Mouse (Mus musculus) adrenal gland, adult 8-10 months (tissue): ENCODE results near the gene Lix1l. TPM values are rescaled to one million over a fixed set of nuclear protein-coding genes. Genes with fewer than 3 reads are reported as not detected.

Source experiments
- DNase-seq: peaks from one replicate; pipeline ENCODE4 v3.0.0; 2022
- total RNA-seq, 4 experiments: library from RNA; stranded (reverse); gene quantifications; 2 replicates each; pipeline ENCODE4 v1.2.4; 2022

Gene Lix1l
- 10 to 100 TPM; 47.8 to 57.8 (median 54.5) TPM for total RNA-seq

- DNase-seq, result peak; percentile 96
Measured at GRCm38 (mm10) chr3:96600639-96601250, at the start of gene Lix1l. Lix1l (plus strand) TSS chr3:96601149.

GRCm38 (mm10) chr3:96551203-96551602 lies 49.7 kb upstream of the Lix1l start:
- no peak for DNase-seq

DNA sequence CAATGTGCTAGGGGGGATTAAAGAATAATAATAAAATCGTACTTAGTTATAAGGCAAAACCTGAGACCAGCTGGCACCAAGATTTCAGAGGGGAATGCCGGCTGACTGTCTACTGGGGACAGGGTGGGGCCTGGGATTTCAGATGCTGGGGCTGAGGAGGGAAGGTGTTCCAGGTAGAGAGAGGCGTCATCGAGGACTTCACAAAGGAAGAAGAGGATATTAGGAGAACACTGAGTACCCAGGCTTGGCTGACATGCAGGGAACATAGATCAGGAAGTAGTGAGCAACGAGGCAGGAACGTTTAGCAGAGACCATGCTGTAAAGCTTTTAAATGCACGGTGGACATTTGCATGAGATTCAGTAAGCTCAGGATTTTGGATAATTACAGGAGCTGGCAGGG lies 49.1 kb upstream of the Lix1l start:
- DNase-seq, result no peak

GRCm38 (mm10) chr3:96553601-96554000 lies 47.3 kb upstream of the Lix1l start:
- no peak for DNase-seq

DNA sequence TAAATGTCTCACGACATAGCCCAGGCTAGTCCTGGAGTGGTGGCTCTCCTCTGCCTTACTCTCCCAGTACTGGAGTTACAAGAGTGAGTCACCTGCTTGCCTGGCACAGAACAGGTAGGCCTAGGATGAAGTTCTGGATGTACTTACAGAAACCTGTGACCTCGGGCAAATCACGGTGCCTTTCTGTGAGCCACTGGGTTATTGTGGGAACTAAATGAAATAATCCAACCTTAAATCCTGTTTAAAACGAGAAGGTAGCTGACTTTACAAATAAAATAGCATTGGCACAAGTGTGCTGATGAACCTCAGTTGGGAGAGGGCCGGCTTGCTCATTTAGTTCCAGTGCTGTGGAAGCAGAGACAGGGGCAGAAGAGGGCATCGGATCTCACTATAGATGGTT lies 46.7 kb upstream of the Lix1l start:
- no peak for DNase-seq

GRCm38 (mm10) chr3:96555041-96555596 lies 45.8 kb upstream of the Lix1l start:
- no peak for DNase-seq

DNA sequence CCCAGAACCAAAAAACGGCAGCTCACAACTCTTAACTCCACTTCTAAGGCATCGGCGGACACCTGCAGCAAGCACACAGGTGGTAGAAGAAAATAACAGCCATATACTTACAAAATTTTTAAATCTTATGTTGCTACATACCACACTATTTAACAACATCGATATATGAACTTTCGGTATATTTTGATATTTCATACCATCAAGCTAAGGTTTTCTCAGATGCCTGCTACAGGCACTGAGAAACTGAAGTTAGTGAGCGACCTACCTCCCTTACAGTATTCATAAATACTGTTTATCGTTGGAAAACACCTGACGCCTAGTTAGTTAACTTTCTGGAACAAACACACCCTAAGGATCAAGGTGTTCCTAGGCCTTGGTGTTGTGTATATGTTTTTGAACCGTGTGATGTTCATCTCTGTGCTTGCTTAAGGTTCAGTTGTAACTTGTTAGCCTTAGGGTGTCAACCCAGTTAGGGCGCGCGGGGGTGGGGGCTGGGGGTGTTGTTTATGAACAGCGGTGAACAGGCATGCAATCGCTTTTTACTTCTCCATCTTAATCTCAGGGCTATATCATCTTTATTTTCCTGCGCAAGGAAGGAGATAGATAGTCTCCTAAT lies 44.8 kb upstream of the Lix1l start:
- no peak for DNase-seq

DNA sequence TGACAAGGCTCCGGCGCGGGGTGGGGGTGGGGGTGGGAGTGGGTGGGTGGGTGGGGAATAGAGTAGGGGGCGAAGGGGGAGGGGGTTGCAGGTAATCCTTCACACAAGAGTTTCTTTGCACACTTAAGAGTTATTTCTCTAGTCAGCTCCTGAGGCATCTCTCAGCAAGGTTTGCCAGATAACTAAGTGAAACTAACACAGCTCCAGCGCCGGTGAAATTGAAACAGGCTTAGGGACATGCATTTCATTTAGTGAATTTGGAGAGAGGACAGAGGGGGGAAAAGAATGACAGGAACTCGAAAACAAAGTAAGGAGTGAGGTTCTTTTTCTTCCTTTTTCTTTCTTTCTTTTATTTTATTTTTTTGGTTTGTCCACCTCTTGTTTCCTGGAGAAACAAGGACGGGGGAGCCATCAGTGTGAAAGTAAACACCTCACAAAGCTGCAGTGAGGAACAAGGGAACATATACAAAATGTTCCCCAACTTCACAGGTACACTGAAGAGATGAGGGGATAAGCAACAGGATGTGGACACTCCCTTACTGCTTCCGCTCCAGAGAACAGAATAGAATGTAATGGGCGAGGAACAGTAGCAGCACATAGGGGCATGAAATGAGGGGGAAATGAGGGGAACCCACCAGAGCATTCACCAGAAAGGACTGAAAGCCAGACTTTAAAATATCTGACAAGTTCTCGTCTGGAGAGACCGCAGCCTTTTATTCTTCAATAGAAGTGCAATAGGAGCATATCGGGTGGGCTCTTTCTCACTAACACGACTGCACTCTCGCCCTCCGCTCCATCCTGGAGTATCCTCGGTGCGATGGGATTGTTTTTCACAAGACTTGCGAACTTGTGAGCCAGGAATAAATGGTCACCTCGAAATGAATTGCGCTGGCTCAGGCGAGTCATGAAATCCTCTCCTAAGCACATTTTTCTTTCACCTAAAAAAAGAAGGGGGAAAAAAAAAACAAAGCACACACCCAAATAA lies 44.0 kb upstream of the Lix1l start:
- no peak for DNase-seq

DNA sequence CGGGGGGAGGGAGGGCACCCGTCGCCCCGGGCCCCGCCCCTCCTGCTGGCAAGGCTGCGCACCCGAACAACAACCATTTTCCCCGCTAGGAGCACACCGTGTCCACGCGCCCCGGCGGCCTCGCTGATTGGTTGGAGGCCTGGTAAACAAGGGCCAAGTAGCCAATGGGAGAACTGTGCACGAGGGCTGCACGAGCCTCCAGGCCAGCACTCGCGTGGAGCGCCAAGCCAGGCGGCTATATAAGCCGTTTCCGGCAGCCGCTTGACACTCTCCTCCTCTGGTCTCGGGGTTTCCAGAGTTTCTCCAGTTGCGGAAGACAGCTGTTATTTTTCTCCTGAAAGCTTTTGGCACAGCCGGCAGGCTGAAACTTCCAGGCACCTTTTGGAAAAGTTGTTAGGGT lies 43.3 kb upstream of the Lix1l start, which contains the start of gene Txnip:
Txnip (plus strand) TSS at position 264 of the 400 bp plus-strand sequence.
- peak; percentile 100 for DNase-seq

DNA sequence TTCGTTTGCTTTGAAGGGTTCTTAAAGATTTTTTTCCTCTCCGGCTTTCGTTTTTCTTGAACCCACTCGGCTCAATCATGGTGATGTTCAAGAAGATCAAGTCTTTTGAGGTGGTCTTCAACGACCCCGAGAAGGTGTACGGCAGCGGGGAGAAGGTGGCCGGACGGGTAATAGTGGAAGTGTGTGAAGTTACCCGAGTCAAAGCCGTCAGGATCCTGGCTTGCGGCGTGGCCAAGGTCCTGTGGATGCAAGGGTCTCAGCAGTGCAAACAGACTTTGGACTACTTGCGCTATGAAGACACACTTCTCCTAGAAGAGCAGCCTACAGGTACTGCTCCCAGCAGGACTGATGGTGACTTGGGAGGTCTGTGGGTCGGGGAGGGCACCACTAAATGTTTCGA lies 42.8 kb upstream of the Lix1l start:
- DNase-seq, result no peak

DNA sequence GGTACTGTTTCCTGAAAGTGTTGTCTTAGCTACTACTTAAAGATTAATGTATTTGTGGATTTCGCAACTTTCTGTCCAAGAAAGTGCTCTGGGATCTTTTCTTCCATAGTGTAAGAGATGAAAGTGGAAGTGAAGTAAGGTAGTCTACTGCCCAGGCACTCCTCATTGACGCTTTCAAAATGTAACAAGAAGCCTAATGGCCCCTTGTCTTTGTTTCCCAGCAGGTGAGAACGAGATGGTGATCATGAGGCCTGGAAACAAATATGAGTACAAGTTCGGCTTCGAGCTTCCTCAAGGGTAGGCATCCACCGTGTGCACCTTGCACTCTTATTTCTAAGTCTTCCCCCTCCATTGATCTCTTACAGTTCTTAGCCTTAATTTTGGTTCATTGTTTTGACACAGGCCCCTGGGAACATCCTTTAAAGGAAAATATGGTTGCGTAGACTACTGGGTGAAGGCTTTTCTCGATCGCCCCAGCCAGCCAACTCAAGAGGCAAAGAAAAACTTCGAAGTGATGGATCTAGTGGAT lies 42.2 kb upstream of the Lix1l start:
- no peak for DNase-seq

GRCm38 (mm10) chr3:96559398-96559910 lies 41.5 kb upstream of the Lix1l start:
- no peak for DNase-seq

GRCm38 (mm10) chr3:96559911-96560850 lies 40.8 kb upstream of the Lix1l start:
- no peak for DNase-seq

DNA sequence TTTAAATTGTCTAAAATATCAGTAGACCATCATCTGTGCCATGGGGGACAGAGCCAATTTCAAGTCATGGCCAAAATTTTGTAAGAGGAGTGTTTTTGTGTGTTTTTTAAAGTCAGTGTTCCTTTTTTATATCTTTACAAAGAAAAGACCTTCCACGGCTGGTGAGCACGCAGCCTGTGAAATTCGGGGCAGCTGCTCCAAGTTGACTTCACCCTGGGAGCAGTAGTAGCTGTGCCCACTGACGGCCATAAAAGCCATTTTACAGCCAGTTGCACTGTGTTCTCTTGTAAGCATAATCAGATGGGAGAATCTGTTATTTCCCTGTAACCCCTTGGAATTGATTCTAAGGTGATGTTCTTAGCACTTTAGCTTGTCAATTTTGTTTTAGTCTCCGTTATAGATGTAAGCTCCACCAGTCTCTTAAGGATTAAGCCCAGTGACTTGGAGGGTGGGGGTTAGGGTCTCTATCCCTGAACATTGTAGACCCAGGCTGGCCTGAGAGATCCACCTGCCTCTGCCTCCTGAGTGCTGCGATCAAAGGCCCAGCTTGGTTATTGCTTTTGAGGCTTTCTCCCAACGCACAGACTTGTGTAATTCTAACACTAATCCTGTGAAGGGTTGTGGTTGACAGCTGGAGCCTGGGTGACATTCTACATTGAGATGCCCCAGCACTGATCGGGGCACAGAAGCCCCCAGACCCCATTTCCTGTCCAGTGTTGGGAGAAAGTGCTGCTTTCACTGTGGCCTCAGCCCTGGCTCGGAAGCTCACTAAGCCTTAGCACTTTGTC lies 39.9 kb upstream of the Lix1l start:
- no peak for DNase-seq

DNA sequence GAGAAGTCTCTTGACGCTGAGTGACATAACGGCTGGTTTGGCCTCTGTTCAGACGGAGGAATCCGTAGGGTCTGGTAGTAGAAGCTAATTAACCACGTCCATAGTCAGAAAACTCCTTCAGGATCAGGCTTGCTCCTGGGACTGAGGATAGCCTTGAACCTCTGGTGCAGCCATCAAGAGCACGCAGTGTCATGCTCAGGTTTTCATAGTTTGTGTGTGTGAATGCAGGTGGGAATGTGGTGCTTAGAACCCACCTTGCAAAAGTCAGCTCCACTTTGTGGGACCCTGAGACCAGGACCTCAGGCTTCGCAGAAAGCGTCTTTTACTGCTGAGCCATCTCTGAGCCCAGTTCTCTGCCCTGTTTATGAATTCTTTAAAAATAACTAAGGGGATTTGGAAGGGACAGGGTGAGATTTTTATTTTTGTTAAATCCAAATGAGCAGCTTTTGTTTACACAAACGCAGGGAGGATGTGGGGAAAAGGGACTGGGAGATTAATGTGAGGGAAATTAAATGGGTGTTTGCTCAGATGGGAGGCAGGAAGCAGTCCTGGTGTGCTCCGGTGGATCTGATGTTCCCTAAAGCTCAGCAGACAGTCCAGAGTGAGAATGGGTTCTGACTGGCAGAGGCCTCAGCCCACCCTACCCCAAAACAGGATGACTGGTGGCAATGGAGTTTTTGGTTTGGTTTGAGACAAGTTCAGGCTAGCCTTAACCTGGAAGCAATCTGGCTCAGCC lies 38.8 kb upstream of the Lix1l start:
- DNase-seq, result no peak

DNA sequence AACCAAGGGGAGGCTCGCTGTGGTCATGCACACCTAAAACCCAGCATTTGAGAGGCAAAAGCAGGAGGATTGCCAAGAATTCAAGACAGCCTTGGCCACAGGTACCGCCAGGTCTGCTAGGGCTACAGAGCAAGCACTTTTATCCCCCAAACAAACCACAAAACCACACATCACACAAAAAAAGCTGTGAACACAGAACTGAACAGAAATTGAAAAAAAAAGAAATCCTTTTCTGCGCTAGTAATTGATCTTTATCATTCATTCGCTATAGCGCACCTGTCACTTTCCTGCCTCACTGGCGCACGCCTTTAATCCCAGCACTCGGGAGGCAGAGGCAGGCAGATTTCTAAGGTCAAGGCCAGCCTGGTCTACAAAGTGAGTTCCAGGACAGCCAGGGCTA lies 37.7 kb upstream of the Lix1l start:
- DNase-seq, result no peak

- DNase-seq, result no peak
Measured at GRCm38 (mm10) chr3:96563911-96564632, 36.9 kb upstream of the Lix1l start.

DNA sequence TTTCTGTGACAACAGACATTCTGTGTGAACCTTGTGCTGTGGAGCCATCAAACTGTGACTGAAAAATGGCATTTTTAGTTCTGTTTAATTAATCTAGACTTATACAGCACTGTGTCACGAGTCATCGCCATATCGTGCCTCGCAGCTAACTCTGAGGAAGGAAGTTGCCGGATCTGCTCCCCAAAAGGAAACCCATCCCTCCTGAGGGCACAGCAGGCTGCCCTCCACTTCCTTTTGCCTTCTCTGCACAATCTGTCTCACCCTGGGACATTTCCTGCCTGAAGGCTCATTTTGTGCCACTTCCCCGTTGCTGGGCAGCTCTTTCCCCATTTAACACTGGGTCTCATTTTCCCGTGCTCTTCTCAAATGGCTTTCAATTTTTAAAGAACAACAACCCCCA lies 36.3 kb upstream of the Lix1l start:
- DNase-seq, result no peak

- DNase-seq, result no peak
Measured at GRCm38 (mm10) chr3:96565105-96565504, 35.8 kb upstream of the Lix1l start.
